Mouse (Mus musculus): ENCODE results near the gene Reln.

DNA sequence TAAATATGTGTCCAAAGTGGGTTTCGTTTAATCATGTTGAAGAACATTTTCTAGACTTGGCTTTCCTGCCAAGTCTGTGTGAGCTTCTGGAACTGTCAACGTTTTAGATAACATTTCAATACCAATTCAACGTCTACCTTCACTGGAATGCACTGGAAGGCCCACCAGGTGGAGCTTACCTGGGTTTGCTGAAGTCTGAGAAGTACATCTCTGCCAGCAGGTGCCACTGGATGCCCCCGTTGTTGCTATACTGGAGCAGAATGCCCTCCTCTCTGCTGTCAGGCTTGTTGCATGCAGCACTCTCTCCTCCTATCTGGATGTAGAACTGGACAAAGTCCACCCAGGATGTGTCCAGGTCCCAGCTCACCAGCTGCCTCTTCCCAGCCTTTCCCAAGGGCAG is 340.6 kb downstream of the Reln start:
- TF ChIP-seq POLR2A (IDR thresholded peaks at IDR 0.05; ENCODE audit: extremely low read depth, insufficient read depth, low read length) = no peak
- no peak for TF ChIP-seq CTCF (IDR thresholded peaks at IDR 0.05; ENCODE audit: extremely low read depth, insufficient read depth, low read length)
